Mouse (Mus musculus) bone marrow, adult 2 months (tissue): ENCODE measurements around the gene Vpreb3.

Experiments
- CTCF ChIP-seq: fragments of 200-500 bp; IDR thresholded peaks from 2 replicates; pipeline ENCODE4 v1.5.1; 2011; ENCODE audit warnings: low read length, control low read depth; ENCODE audit not compliant: control insufficient read depth, insufficient read depth
- POLR2A ChIP-seq: fragments of 200-500 bp; IDR thresholded peaks from 2 replicates; pipeline ENCODE4 v1.6.1; 2011; ENCODE audit warnings: low read depth, mild to moderate bottlenecking, control low read depth, low read length, borderline replicate concordance; ENCODE audit not compliant: control insufficient read depth

- TF ChIP-seq CTCF (no peak), POLR2A (no peak)
These were observed 26.0 kb upstream of the Vpreb3 start for GRCm38 (mm10) chr10:75916840-75917239.
